Mouse (Mus musculus) monocyte, adult 5-6 weeks (primary cell): ENCODE results near the gene 4930568D16Rik. TPM values are rescaled to one million over a fixed set of nuclear protein-coding genes. Genes with fewer than 3 reads are reported as not detected.
A peak's percentile ranks its signal among the peaks of the same experiment; 100 is the strongest.

ENCODE experiments used
- ATAC-seq: fragments of 153-309, 156-312 bp; replicated peaks from 2 replicates; pipeline ENCODE4 v1.8.0; 2017; ENCODE audit warnings: mild to moderate bottlenecking; ENCODE audit not compliant: low TSS enrichment, insufficient number of reproducible peaks, severe bottlenecking, poor library complexity, low FRiP score
- total RNA-seq: library from RNA; stranded (forward); fragments of 200-1000, 200-491, 200-594 nt; gene quantifications from 3 replicates; pipeline ENCODE4 v1.2.3, GENCODE M21; 2017

Gene 4930568D16Rik
- total RNA-seq, 1 experiment from 2014 or later, result not detected

DNA sequence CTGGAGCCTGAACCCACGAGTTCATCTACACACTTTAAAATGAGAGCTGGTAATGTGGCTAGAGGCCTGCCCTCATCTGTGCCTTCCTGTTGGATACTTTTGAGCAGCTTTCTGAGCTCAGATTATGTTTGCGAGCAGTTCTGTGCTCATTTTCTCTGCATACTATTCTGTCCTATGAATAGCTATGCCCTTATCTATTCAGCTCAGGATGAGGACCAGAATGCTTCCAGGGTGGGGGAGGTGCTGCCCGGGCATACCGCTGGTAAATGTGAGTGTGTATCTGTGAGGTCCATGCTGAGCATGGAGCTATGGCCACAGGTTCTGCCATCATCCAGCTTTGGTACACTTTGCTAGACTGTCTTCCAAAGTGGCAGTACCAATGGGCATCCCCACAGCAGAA lies 49.9 kb downstream of the 4930568D16Rik start:
- no peak for ATAC-seq

DNA sequence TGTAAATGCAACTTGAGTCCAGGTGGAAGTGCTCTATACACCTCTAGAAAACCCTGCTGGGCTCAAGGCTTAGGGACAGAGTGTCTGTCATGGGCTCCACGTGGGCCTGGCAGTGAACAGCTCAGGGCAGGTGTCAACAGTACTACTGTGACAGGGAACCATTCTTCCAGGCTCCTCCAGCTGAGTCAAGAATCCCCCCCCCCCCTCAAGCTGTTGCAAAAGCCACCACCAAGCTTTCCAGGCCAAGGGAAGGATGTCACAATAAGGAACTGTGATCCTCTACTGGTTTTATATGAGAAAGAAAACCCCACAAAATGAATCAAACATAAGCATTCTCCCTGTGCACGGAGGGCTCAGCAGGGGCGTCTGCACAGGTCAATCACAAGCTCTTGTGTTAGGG lies 53.2 kb downstream of the 4930568D16Rik start:
- ATAC-seq, result no peak

DNA sequence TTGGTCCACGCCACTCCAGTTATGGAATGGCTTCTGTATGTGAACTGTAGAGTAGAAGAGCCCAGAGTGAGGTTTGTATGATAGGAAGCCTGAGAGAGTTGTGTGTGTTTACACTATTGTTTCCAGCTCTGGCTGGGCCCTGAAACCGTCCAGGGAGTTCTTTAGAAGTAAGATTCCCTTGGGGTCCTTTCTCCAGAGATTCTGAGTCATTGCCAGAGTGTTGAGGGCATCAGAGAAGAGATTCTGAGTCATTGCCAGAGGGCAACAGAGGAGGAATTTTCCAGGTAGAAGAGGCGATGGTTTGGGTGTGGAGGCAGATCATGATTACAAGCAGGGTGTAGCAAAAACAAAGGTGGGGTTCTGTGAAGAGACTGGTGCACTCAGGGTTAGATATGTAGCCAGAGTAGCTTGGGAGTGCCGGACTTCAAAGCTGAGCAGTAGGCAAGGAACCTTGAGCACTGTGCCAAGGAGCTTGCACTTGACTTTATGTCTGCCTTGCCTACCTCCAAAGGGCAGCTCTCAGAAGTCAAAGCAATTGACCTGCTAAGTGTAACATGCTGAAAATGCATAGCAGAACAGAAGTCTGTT lies 57.5 kb downstream of the 4930568D16Rik start:
- ATAC-seq, result no peak

DNA sequence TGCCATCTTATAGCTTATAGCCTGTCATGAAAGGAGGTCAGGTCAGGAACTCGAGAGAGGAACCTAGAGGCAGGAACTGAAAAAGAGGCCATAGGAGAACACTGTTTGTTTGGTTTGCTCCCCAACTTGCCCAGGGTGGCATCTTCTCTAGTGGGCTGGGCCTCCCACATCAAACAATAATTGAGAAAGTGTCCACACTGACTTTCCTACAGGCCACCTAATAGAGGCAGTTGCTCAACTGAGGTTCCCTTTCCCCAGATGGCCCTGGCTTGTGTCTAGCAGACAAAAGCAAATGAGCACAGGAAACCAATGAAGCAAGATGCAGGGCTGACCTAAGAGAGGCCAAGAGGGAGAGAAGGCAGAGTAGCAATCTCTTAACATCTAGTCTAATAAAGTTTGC lies 59.4 kb downstream of the 4930568D16Rik start:
- ATAC-seq, result peak; percentile 89

Other genes with a start within 250 kb of the 4930568D16Rik start
- 195 to 215 TPM (median 203 TPM) in 3 replicates for gene Rab14, start 166.6 kb downstream of the 4930568D16Rik start, total RNA-seq
- 36.7 to 46.1 TPM (median 45.9 TPM) in 3 replicates for gene Gsn, start 111.3 kb downstream of the 4930568D16Rik start, total RNA-seq
- 53.6 to 72.6 TPM (median 70.6 TPM) in 3 replicates for gene Stom, start 30.8 kb downstream of the 4930568D16Rik start, total RNA-seq
- not detected in 3 replicates for gene 4930402F06Rik, start 29.4 kb upstream of the 4930568D16Rik start, total RNA-seq
- gene Ggta1, start 95.5 kb upstream of the 4930568D16Rik start, total RNA-seq, result 133 to 163 TPM (median 146 TPM) in 3 replicates
- 4.6 to 23.2 TPM (median 5.5 TPM) in 3 replicates for gene Dab2ip, start 190.5 kb upstream of the 4930568D16Rik start, total RNA-seq